Mouse (Mus musculus): ENCODE results near the gene Syne1. TPM values are rescaled to one million over a fixed set of nuclear protein-coding genes. Genes with fewer than 3 reads are reported as not detected.

The Syne1 gene
- 16.3 and 67.1 TPM in 2 replicates for polyA plus RNA-seq (2011; ENCODE audit: insufficient read depth, insufficient read length, low replicate concordance, missing spikeins)

DNA sequence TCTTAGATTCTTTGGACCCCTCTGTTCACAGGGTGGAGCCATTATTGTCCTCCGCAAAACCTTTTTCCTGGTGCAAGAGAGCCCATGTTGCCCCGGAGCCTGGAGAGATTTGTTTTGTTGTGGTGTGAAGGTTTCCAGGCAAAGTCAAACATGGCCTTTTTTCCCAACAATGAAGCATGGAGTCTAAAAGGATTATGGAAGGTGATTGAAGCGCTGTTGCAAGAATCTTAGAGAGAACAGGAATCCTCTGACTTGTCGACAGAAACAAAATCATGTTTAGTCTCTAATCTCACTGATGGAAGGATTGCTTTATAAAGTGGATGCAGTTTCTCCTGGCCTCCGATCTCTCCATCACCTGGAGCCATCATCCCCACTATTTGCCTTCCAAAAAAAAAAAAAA lies at the start of gene Syne1:
Gene Syne1, minus strand, starts transcription at position 101 of the 400 bp plus-strand sequence.
- TF ChIP-seq CTCF (IDR thresholded peaks at IDR 0.05; ENCODE audit: control insufficient read depth, insufficient read depth, low read length) (no peak), POLR2A (IDR thresholded peaks at IDR 0.05; ENCODE audit: borderline replicate concordance, control insufficient read depth, low read depth, low read length) (no peak)
- Histone ChIP-seq H3K4me3 (replicated peaks; ENCODE audit: control insufficient read depth, low read depth, low read length) (peak within 1 kb of the TSS; percentile 99), H3K27ac (ENCODE audit: control insufficient read depth, insufficient read depth, low read depth, low read length, poor library complexity) (peak within 1 kb of the TSS; percentile 97), H3K4me1 (ENCODE audit: control insufficient read depth, insufficient read depth, low read length) (no peaks in the 10 kb centered on the region; the same call in 1 of the 2 replicates)
- 82% methylated on average over 5 of the region's 5 CpGs for WGBS

DNA sequence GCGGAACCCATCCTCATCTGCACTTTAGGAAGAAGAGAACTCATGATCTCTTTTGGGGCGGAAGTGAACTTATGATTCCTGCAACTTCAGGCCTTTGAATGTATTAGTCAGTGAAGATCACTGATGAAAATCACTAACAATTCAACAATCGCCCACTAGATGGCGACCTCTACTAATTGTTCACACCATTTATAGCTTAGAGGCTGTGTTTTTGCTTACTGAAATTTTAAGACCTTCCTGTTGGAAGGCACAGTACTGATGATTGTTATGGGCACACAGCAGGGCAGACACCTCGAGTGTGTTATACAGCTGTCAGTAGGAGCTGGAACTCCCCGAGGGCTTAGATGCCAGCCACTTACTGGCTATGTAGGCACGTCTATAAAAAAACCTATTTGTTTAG lies 48.8 kb upstream of the Syne1 start:
- WGBS = 11% methylated on average over 7 of the region's 7 CpGs
- Histone ChIP-seq H3K4me3 (replicated peaks; ENCODE audit: control insufficient read depth, low read depth, low read length) (no peak overlapping the region), H3K27ac (ENCODE audit: control insufficient read depth, insufficient read depth, low read depth, low read length, poor library complexity) (no peak overlapping the region), H3K4me1 (ENCODE audit: control insufficient read depth, insufficient read depth, low read length) (no peaks in the 10 kb centered on the region; the same call in 1 of the 2 replicates)
- TF ChIP-seq POLR2A (IDR thresholded peaks at IDR 0.05; ENCODE audit: borderline replicate concordance, control insufficient read depth, low read depth, low read length) = no peak
- peak; percentile 8; the same call in 1 of the 2 replicates for TF ChIP-seq CTCF (IDR thresholded peaks at IDR 0.05; ENCODE audit: control insufficient read depth, insufficient read depth, low read length)

DNA sequence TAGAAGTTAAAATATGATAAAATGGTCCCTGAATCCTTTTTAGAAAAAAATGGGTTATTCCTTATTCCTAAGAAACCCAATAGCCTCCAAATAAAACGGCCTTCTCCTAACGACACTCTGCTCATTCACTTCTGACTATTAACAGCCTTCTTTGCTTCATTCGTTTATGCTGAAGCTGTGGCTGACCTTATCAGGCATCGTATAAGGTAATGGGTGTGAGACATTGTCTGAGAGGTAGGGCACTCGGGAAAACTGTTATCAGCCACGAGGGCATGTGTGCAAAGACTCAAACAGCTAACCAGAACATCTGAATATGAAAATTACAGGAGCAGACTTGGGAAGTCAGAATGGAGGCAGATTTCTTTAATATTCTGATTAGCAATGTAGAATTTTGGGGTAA lies 45.3 kb upstream of the Syne1 start:
- H3K4me3 ChIP-seq (replicated peaks; ENCODE audit: control insufficient read depth, low read depth, low read length) = no peak overlapping the region
- 9% methylated on average over 6 of the region's 6 CpGs for WGBS
- TF ChIP-seq CTCF (IDR thresholded peaks at IDR 0.05; ENCODE audit: control insufficient read depth, insufficient read depth, low read length) (no peak), POLR2A (IDR thresholded peaks at IDR 0.05; ENCODE audit: borderline replicate concordance, control insufficient read depth, low read depth, low read length) (no peak)
- no peak overlapping the region for H3K27ac ChIP-seq (ENCODE audit: control insufficient read depth, insufficient read depth, low read depth, low read length, poor library complexity)
- H3K4me1 ChIP-seq (ENCODE audit: control insufficient read depth, insufficient read depth, low read length) = no peaks in the 10 kb centered on the region

DNA sequence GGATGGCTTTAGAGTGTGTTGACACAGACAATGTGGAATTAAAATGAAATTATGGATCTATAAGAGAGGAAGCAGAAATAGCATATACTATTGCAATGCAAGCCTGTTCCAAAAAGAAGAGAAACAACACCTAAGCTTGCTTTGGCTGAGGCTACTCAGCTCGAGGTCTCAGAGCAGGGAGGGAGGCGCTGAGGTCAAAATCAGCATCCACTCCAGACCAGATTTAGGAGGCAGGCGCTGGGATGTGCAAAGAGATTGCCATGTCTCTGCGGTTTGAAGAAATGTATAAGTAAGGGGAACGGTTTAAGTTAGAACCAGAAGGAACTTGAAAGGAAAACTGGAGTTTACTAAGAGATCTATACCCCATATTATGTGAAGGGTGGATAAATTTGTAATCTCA lies 43.2 kb upstream of the Syne1 start:
- TF ChIP-seq CTCF (IDR thresholded peaks at IDR 0.05; ENCODE audit: control insufficient read depth, insufficient read depth, low read length) = no peak
- no peak for TF ChIP-seq POLR2A (IDR thresholded peaks at IDR 0.05; ENCODE audit: borderline replicate concordance, control insufficient read depth, low read depth, low read length)
- H3K4me3 ChIP-seq (replicated peaks; ENCODE audit: control insufficient read depth, low read depth, low read length) = no peak overlapping the region
- no peak overlapping the region for H3K27ac ChIP-seq (ENCODE audit: control insufficient read depth, insufficient read depth, low read depth, low read length, poor library complexity)
- 4% methylated on average over 5 of the region's 5 CpGs for WGBS
- no peaks in the 10 kb centered on the region for H3K4me1 ChIP-seq (ENCODE audit: control insufficient read depth, insufficient read depth, low read length)

DNA sequence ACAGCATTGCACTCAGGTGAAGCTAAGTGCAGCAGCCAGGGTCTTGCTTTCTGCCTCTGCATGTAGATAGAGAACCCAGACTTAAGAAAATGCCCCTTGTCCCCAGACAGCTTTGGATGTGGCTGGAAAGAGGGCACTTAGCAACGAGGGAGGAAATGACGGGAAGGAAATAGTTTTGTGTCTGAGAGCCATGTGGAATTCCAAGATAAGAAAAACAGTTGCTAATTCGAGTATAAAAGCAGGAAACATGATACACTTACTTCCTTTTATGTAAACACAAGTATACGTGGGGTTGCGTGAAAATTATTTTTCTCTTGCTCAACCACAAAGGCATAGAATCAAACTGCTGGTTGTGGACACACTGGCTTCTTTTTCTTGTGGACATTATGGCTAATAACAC lies 42.2 kb upstream of the Syne1 start, which contains the start of gene Myct1:
Gene Myct1, plus strand, starts transcription at position 312 of the 400 bp plus-strand sequence.
- WGBS = 5% methylated on average over 5 of the region's 5 CpGs
- Histone ChIP-seq H3K4me3 (replicated peaks; ENCODE audit: control insufficient read depth, low read depth, low read length) (no peak within 1 kb of the TSS), H3K27ac (ENCODE audit: control insufficient read depth, insufficient read depth, low read depth, low read length, poor library complexity) (no peak within 1 kb of the TSS), H3K4me1 (ENCODE audit: control insufficient read depth, insufficient read depth, low read length) (no peaks in the 10 kb centered on the region)
- no peak for TF ChIP-seq POLR2A (IDR thresholded peaks at IDR 0.05; ENCODE audit: borderline replicate concordance, control insufficient read depth, low read depth, low read length)
- no peak for TF ChIP-seq CTCF (IDR thresholded peaks at IDR 0.05; ENCODE audit: control insufficient read depth, insufficient read depth, low read length)

DNA sequence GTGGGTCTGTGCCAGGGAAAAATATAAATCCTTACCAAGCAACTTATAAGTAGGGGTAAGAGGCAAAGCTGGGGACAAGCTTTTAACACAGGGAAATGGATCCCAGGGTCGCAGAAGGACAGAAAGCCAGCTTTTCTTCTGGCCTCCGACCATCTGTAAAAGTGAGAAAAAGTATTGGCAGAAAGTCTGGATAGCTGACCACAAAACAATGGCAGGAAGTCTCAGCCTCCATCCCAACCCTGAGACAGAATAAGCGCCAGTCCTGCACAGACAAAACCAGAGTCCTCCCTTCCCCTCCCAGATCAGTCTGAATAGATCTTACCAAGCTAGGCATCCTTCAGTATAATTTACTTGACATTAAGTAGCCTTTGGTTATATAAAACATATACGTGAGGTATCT lies 40.7 kb upstream of the Syne1 start:
- Histone ChIP-seq H3K4me3 (replicated peaks; ENCODE audit: control insufficient read depth, low read depth, low read length) (no peak overlapping the region), H3K4me1 (ENCODE audit: control insufficient read depth, insufficient read depth, low read length) (no peaks in the 10 kb centered on the region), H3K27ac (ENCODE audit: control insufficient read depth, insufficient read depth, low read depth, low read length, poor library complexity) (no peak overlapping the region)
- TF ChIP-seq POLR2A (IDR thresholded peaks at IDR 0.05; ENCODE audit: borderline replicate concordance, control insufficient read depth, low read depth, low read length) (no peak), CTCF (IDR thresholded peaks at IDR 0.05; ENCODE audit: control insufficient read depth, insufficient read depth, low read length) (no peak)
- WGBS = 40% methylated on average over 4 of the region's 4 CpGs

DNA sequence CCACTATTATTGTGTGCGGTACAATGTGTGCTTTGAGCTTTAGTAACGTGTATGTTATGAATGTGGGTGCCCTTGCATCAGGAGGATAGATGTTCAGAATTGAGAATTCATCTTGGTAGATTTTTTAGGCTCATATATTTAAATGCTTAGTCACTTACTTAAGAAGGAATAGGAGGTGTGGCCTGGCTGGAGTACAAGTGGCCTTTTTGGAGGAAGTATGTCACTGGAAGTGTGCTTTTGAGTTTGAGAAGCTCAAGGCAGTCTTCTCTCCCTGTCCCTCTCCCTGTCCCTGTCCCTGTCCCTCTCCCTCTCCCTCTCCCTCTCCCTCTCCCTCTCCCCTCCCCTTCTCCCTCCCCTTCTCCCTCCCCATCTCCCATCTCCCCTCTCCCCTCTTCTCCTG lies 39.8 kb upstream of the Syne1 start:
- no peaks in the 10 kb centered on the region for H3K4me1 ChIP-seq (ENCODE audit: control insufficient read depth, insufficient read depth, low read length)
- no peak overlapping the region for H3K4me3 ChIP-seq (replicated peaks; ENCODE audit: control insufficient read depth, low read depth, low read length)
- no peak overlapping the region for H3K27ac ChIP-seq (ENCODE audit: control insufficient read depth, insufficient read depth, low read depth, low read length, poor library complexity)
- TF ChIP-seq POLR2A (IDR thresholded peaks at IDR 0.05; ENCODE audit: borderline replicate concordance, control insufficient read depth, low read depth, low read length) (no peak), CTCF (IDR thresholded peaks at IDR 0.05; ENCODE audit: control insufficient read depth, insufficient read depth, low read length) (no peak)
- 77% methylated on average over 2 of the region's 2 CpGs for WGBS

DNA sequence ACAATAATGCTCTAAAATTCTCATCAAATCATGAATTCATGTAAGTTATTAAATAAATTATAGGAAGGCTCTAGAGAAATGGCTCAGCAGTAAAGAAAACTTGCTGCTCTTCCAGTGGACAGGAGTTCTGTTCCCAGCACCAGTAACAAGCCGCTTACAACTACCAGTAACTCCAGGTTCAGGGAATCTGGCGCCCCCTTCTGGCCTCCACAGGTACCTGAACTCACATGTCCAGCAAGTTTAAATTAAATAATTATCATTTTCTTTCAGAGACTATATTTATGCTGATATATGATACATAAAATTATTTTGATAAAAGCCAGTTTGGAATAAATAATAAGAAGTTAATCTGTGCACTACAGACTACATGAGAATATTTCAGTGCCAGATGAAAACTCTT lies 22.0 kb upstream of the Syne1 start:
- WGBS = 86% methylated on average over 2 of the region's 2 CpGs
- H3K4me3 ChIP-seq (replicated peaks; ENCODE audit: control insufficient read depth, low read depth, low read length) = no peak overlapping the region
- no peaks in the 10 kb centered on the region; the same call in 1 of the 2 replicates for H3K4me1 ChIP-seq (ENCODE audit: control insufficient read depth, insufficient read depth, low read length)
- TF ChIP-seq CTCF (IDR thresholded peaks at IDR 0.05; ENCODE audit: control insufficient read depth, insufficient read depth, low read length) = peak; percentile 38; the same call in 1 of the 2 replicates
- no peak for TF ChIP-seq POLR2A (IDR thresholded peaks at IDR 0.05; ENCODE audit: borderline replicate concordance, control insufficient read depth, low read depth, low read length)
- no peak overlapping the region for H3K27ac ChIP-seq (ENCODE audit: control insufficient read depth, insufficient read depth, low read depth, low read length, poor library complexity)

DNA sequence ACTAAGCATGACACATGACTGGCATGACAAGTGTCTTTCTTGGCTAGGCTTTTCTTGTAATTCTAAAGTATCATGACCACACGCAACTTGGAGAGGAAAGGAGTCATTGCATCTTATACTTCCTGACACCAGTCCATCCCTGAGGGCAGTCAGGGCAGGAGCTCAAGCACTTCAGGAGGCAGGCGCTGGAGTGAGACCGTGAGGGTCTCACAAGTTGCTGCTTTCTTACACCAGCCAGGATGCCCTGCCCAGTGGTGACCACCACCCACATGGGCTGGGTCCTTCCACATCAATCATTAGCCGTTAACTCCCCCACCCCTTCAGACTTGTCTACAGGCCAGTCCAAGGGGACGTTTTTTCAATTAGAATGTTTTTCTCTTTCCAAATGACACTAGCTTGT lies 20.1 kb upstream of the Syne1 start:
- WGBS = 70% methylated on average over 5 of the region's 5 CpGs
- H3K4me3 ChIP-seq (replicated peaks; ENCODE audit: control insufficient read depth, low read depth, low read length) = no peak overlapping the region
- H3K4me1 ChIP-seq (ENCODE audit: control insufficient read depth, insufficient read depth, low read length) = no peaks in the 10 kb centered on the region; the same call in 1 of the 2 replicates
- H3K27ac ChIP-seq (ENCODE audit: control insufficient read depth, insufficient read depth, low read depth, low read length, poor library complexity) = no peak overlapping the region
- TF ChIP-seq CTCF (IDR thresholded peaks at IDR 0.05; ENCODE audit: control insufficient read depth, insufficient read depth, low read length) = no peak
- TF ChIP-seq POLR2A (IDR thresholded peaks at IDR 0.05; ENCODE audit: borderline replicate concordance, control insufficient read depth, low read depth, low read length) = no peak

Data from bone marrow, adult 2 months (tissue).